Mouse (Mus musculus): ENCODE data around the gene Bpi. TPM values are rescaled to one million over a fixed set of nuclear protein-coding genes. Genes with fewer than 3 reads are reported as not detected.

The Bpi gene
- polyA plus RNA-seq, 1 experiment from 2014 or later, result 0.11 TPM

GRCm38 (mm10) chr2:158233106-158233505 is 24.8 kb upstream of the Bpi start:
- no peak for ATAC-seq (ENCODE audit: low read depth)

GRCm38 (mm10) chr2:158236698-158237097 is 21.2 kb upstream of the Bpi start:
- no peak overlapping the region for H3K4me2 ChIP-seq (ENCODE audit: low read depth, low read length)
- no peak for ATAC-seq (ENCODE audit: low read depth)
- no peaks in the 10 kb centered on the region for H3K27me3 ChIP-seq (ENCODE audit: control insufficient read depth, insufficient read depth, low read length)
- H3K36me3 ChIP-seq (ENCODE audit: control insufficient read depth, insufficient read depth, low read length), result no peaks in the 10 kb centered on the region
- no peak overlapping the region for H3K27ac ChIP-seq (ENCODE audit: low read depth, low read length)
- H3K4me3 ChIP-seq (ENCODE audit: low read depth, low read length), result no peak overlapping the region
- no peak overlapping the region for H3K9ac ChIP-seq (replicated peaks; ENCODE audit: low read depth, low read length)
- no peaks in the 10 kb centered on the region for H3K9me3 ChIP-seq (ENCODE audit: control insufficient read depth, low read length)
- H3K4me1 ChIP-seq (ENCODE audit: control insufficient read depth, insufficient read depth, low read length), result no peaks in the 10 kb centered on the region

More at GRCm38 (mm10) chr2:158233106-158233505, 24.8 kb upstream of the Bpi start:
- no peak overlapping the region for H3K4me3 ChIP-seq (ENCODE audit: low read depth, low read length)
- no peak overlapping the region for H3K4me2 ChIP-seq (ENCODE audit: low read depth, low read length)
- H3K27me3 ChIP-seq (ENCODE audit: control insufficient read depth, insufficient read depth, low read length), result no peaks in the 10 kb centered on the region
- 80% methylated on average over 3 of the region's 3 CpGs for WGBS
- no peaks in the 10 kb centered on the region for H3K9me3 ChIP-seq (ENCODE audit: control insufficient read depth, low read length)
- H3K36me3 ChIP-seq (ENCODE audit: control insufficient read depth, insufficient read depth, low read length), result no peaks in the 10 kb centered on the region
- peaks cover 11% of the 10 kb centered on the region for H3K4me1 ChIP-seq (ENCODE audit: control insufficient read depth, insufficient read depth, low read length)
- H3K9ac ChIP-seq (replicated peaks; ENCODE audit: low read depth, low read length), result no peak overlapping the region
- no peak overlapping the region for H3K27ac ChIP-seq (ENCODE audit: low read depth, low read length)

- H3K4me2 ChIP-seq (ENCODE audit: low read depth, low read length), result no peak overlapping the region
- no peaks in the 10 kb centered on the region for H3K36me3 ChIP-seq (ENCODE audit: control insufficient read depth, insufficient read depth, low read length)
- H3K4me3 ChIP-seq (ENCODE audit: low read depth, low read length), result no peak overlapping the region
- 94% methylated on average over 5 of the region's 5 CpGs for WGBS
- H3K4me1 ChIP-seq (ENCODE audit: control insufficient read depth, insufficient read depth, low read length), result no peaks in the 10 kb centered on the region
- H3K27me3 ChIP-seq (ENCODE audit: control insufficient read depth, insufficient read depth, low read length), result no peaks in the 10 kb centered on the region
- ATAC-seq (ENCODE audit: low read depth), result no peak
- no peak overlapping the region for H3K27ac ChIP-seq (ENCODE audit: low read depth, low read length)
- H3K9me3 ChIP-seq (ENCODE audit: control insufficient read depth, low read length), result no peaks in the 10 kb centered on the region
- H3K9ac ChIP-seq (replicated peaks; ENCODE audit: low read depth, low read length), result no peak overlapping the region
Measured at GRCm38 (mm10) chr2:158238101-158238500, 19.8 kb upstream of the Bpi start.

- WGBS, result 68% methylated on average over 5 of the region's 5 CpGs
- Histone ChIP-seq H3K9ac (replicated peaks; ENCODE audit: low read depth, low read length) (no peak overlapping the region), H3K27ac (ENCODE audit: low read depth, low read length) (no peak overlapping the region), H3K27me3 (ENCODE audit: control insufficient read depth, insufficient read depth, low read length) (no peaks in the 10 kb centered on the region), H3K36me3 (ENCODE audit: control insufficient read depth, insufficient read depth, low read length) (no peaks in the 10 kb centered on the region), H3K4me1 (ENCODE audit: control insufficient read depth, insufficient read depth, low read length) (no peaks in the 10 kb centered on the region), H3K4me2 (ENCODE audit: low read depth, low read length) (no peak overlapping the region), H3K4me3 (ENCODE audit: low read depth, low read length) (no peak overlapping the region), H3K9me3 (ENCODE audit: control insufficient read depth, low read length) (no peaks in the 10 kb centered on the region)
- no peak for ATAC-seq (ENCODE audit: low read depth)
Measured at GRCm38 (mm10) chr2:158241126-158241738, 16.7 kb upstream of the Bpi start.

GRCm38 (mm10) chr2:158242170-158242896 is 15.6 kb upstream of the Bpi start:
- no peak for ATAC-seq (ENCODE audit: low read depth)
- H3K36me3 ChIP-seq (ENCODE audit: control insufficient read depth, insufficient read depth, low read length), result no peaks in the 10 kb centered on the region
- no peaks in the 10 kb centered on the region for H3K27me3 ChIP-seq (ENCODE audit: control insufficient read depth, insufficient read depth, low read length)
- WGBS, result 89% methylated on average over 18 of the region's 18 CpGs
- H3K27ac ChIP-seq (ENCODE audit: low read depth, low read length), result no peak overlapping the region
- no peak overlapping the region for H3K4me3 ChIP-seq (ENCODE audit: low read depth, low read length)
- H3K9ac ChIP-seq (replicated peaks; ENCODE audit: low read depth, low read length), result no peak overlapping the region
- no peak overlapping the region for H3K4me2 ChIP-seq (ENCODE audit: low read depth, low read length)
- H3K9me3 ChIP-seq (ENCODE audit: control insufficient read depth, low read length), result no peaks in the 10 kb centered on the region
- H3K4me1 ChIP-seq (ENCODE audit: control insufficient read depth, insufficient read depth, low read length), result no peaks in the 10 kb centered on the region

- H3K27ac ChIP-seq (ENCODE audit: low read depth, low read length), result no peak overlapping the region
- no peak overlapping the region for H3K4me2 ChIP-seq (ENCODE audit: low read depth, low read length)
- no peaks in the 10 kb centered on the region for H3K9me3 ChIP-seq (ENCODE audit: control insufficient read depth, low read length)
- no peaks in the 10 kb centered on the region for H3K27me3 ChIP-seq (ENCODE audit: control insufficient read depth, insufficient read depth, low read length)
- no peak for ATAC-seq (ENCODE audit: low read depth)
- no peaks in the 10 kb centered on the region for H3K36me3 ChIP-seq (ENCODE audit: control insufficient read depth, insufficient read depth, low read length)
- no peak overlapping the region for H3K4me3 ChIP-seq (ENCODE audit: low read depth, low read length)
- H3K9ac ChIP-seq (replicated peaks; ENCODE audit: low read depth, low read length), result no peak overlapping the region
- H3K4me1 ChIP-seq (ENCODE audit: control insufficient read depth, insufficient read depth, low read length), result no peaks in the 10 kb centered on the region
- 81% methylated on average over 18 of the region's 18 CpGs for WGBS
Measured at GRCm38 (mm10) chr2:158243129-158243870, 14.6 kb upstream of the Bpi start.

- Histone ChIP-seq H3K9ac (replicated peaks; ENCODE audit: low read depth, low read length) (no peak overlapping the region), H3K27ac (ENCODE audit: low read depth, low read length) (no peak overlapping the region), H3K27me3 (ENCODE audit: control insufficient read depth, insufficient read depth, low read length) (no peaks in the 10 kb centered on the region), H3K4me1 (ENCODE audit: control insufficient read depth, insufficient read depth, low read length) (no peaks in the 10 kb centered on the region), H3K4me2 (ENCODE audit: low read depth, low read length) (no peak overlapping the region), H3K36me3 (ENCODE audit: control insufficient read depth, insufficient read depth, low read length) (no peaks in the 10 kb centered on the region), H3K4me3 (ENCODE audit: low read depth, low read length) (no peak overlapping the region), H3K9me3 (ENCODE audit: control insufficient read depth, low read length) (no peaks in the 10 kb centered on the region)
- 68% methylated on average over 4 of the region's 4 CpGs for WGBS
- no peak for ATAC-seq (ENCODE audit: low read depth)
Measured at GRCm38 (mm10) chr2:158245072-158245817, 12.6 kb upstream of the Bpi start.

- Histone ChIP-seq H3K4me1 (ENCODE audit: control insufficient read depth, insufficient read depth, low read length) (no peaks in the 10 kb centered on the region), H3K27me3 (ENCODE audit: control insufficient read depth, insufficient read depth, low read length) (no peaks in the 10 kb centered on the region), H3K4me3 (ENCODE audit: low read depth, low read length) (no peak overlapping the region), H3K4me2 (ENCODE audit: low read depth, low read length) (no peak overlapping the region), H3K9me3 (ENCODE audit: control insufficient read depth, low read length) (no peaks in the 10 kb centered on the region), H3K36me3 (ENCODE audit: control insufficient read depth, insufficient read depth, low read length) (no peaks in the 10 kb centered on the region), H3K27ac (ENCODE audit: low read depth, low read length) (no peak overlapping the region), H3K9ac (replicated peaks; ENCODE audit: low read depth, low read length) (no peak overlapping the region)
- 84% methylated on average over 6 of the region's 6 CpGs for WGBS
- ATAC-seq (ENCODE audit: low read depth), result no peak
Measured at GRCm38 (mm10) chr2:158247852-158248251, 10.0 kb upstream of the Bpi start.
